Mouse (Mus musculus): ENCODE data around the gene Sox5. TPM values are rescaled to one million over a fixed set of nuclear protein-coding genes. Genes with fewer than 3 reads are reported as not detected.

Sox5 gene
- total and polyA plus RNA-seq, 3 experiments, result 0.08 to 0.47 (median 0.46) TPM

- Histone ChIP-seq H3K27ac (ENCODE audit: insufficient read depth, low read depth) (no peak overlapping the region), H3K36me3 (replicated peaks in 1 of 2; ENCODE audit: control insufficient read depth in 1 of 2, insufficient read depth in 1 of 2, low read length in 1 of 2) (no peaks in the 10 kb centered on the region), H3K4me3 (replicated peaks in 1 of 3; ENCODE audit: low read depth in 2 of 3, low read length in 2 of 3, poor library complexity in 1 of 3) (no peak overlapping the region), H3K4me2 (ENCODE audit: insufficient read depth, low read depth, poor library complexity, severe bottlenecking) (no peak overlapping the region), H3K9ac (ENCODE audit: insufficient read depth, low read depth) (no peak overlapping the region), H3K9me3 (replicated peaks; ENCODE audit: low read length) (no peaks in the 10 kb centered on the region), H3K4me1 (ENCODE audit: control insufficient read depth in 1 of 2, insufficient read depth in 2 of 2) (no peaks in the 10 kb centered on the region), H3K79me2 (replicated peaks; ENCODE audit: control insufficient read depth, extremely low read depth, insufficient read depth, poor library complexity, severe bottlenecking) (no peaks in the 10 kb centered on the region), H3K27me3 (replicated peaks) (no peaks in the 10 kb centered on the region)
- DNase-seq (ENCODE audit: extremely low read depth), result no peak
- TF ChIP-seq UBTF (IDR thresholded peaks at IDR 0.05; ENCODE audit: low read depth, low read length), result no peak
- no peak for TF ChIP-seq CTCF (conservative IDR thresholded peaks at IDR 0.05 in 1 of 2, IDR thresholded peaks at IDR 0.05 in 1 of 2; ENCODE audit: low read depth in 2 of 2, low read length in 2 of 2)
- TF ChIP-seq JUND (conservative IDR thresholded peaks at IDR 0.05; ENCODE audit: low read depth, low read length), result no peak
- in situ Hi-C loops (cut with MboI; ENCODE audit: low pct_ligation_motif_present, low pct_unique_long_range_greater_than_20kb, low sequenced_read_pairs) (no loop called here), dilution Hi-C loops (cut with MboI; ENCODE audit: extremely low pct_ligation_motif_present, extremely low pct_unique_long_range_greater_than_20kb, low sequenced_read_pairs) (no loop called here)
Observed at GRCm38 (mm10) chr6:144265752-144266151, 516.0 kb downstream of the Sox5 start.

- no peak overlapping the region for H3K4me3 ChIP-seq (replicated peaks in 1 of 3; ENCODE audit: low read depth in 2 of 3, low read length in 2 of 3, poor library complexity in 1 of 3)
- TF ChIP-seq POLR2AphosphoS2 (IDR thresholded peaks at IDR 0.05; ENCODE audit: low read depth, low read length), result no peak
- no peak for TF ChIP-seq EP300 (IDR thresholded peaks at IDR 0.05; ENCODE audit: low read length)
- no peak for TF ChIP-seq NRF1 (IDR thresholded peaks at IDR 0.05; ENCODE audit: low read depth, low read length)
- no peak for TF ChIP-seq NELFE (IDR thresholded peaks at IDR 0.05; ENCODE audit: low read depth, low read length)
- no peak for TF ChIP-seq GABPA (IDR thresholded peaks at IDR 0.05; ENCODE audit: insufficient replicate concordance, low read depth, low read length)
- no peak for TF ChIP-seq JUND (conservative IDR thresholded peaks at IDR 0.05; ENCODE audit: low read depth, low read length)
- TF ChIP-seq JUN (IDR thresholded peaks at IDR 0.05; ENCODE audit: insufficient read depth, low read depth, low read length), result no peak
- TF ChIP-seq MAZ (IDR thresholded peaks at IDR 0.05; ENCODE audit: low read depth, low read length), result no peak
- no peak for TF ChIP-seq MAX (IDR thresholded peaks at IDR 0.05; ENCODE audit: low read length)
- TF ChIP-seq IRF4 (IDR thresholded peaks at IDR 0.05; ENCODE audit: low read depth, low read length), result no peak
- in situ Hi-C loops (cut with MboI; ENCODE audit: low pct_ligation_motif_present, low pct_unique_long_range_greater_than_20kb, low sequenced_read_pairs) (no loop called here), dilution Hi-C loops (cut with MboI; ENCODE audit: extremely low pct_ligation_motif_present, extremely low pct_unique_long_range_greater_than_20kb, low sequenced_read_pairs) (no loop called here)
- no peak for DNase-seq (ENCODE audit: extremely low read depth)
- no peaks in the 10 kb centered on the region for H3K36me3 ChIP-seq (replicated peaks in 1 of 2; ENCODE audit: control insufficient read depth in 1 of 2, insufficient read depth in 1 of 2, low read length in 1 of 2)
- no peaks in the 10 kb centered on the region for H3K79me2 ChIP-seq (replicated peaks; ENCODE audit: control insufficient read depth, extremely low read depth, insufficient read depth, poor library complexity, severe bottlenecking)
- H3K9me3 ChIP-seq (replicated peaks; ENCODE audit: low read length), result no peaks in the 10 kb centered on the region
- no peaks in the 10 kb centered on the region for H3K27me3 ChIP-seq (replicated peaks)
- H3K27ac ChIP-seq (ENCODE audit: insufficient read depth, low read depth), result no peak overlapping the region
- H3K4me2 ChIP-seq (ENCODE audit: insufficient read depth, low read depth, poor library complexity, severe bottlenecking), result no peak overlapping the region
- no peak overlapping the region for H3K9ac ChIP-seq (ENCODE audit: insufficient read depth, low read depth)
- H3K4me1 ChIP-seq (ENCODE audit: control insufficient read depth in 1 of 2, insufficient read depth in 2 of 2), result no peaks in the 10 kb centered on the region
Observed at GRCm38 (mm10) chr6:144265004-144265403, 516.8 kb downstream of the Sox5 start.

- TF ChIP-seq ELF1 (IDR thresholded peaks at IDR 0.05; ENCODE audit: low read depth, low read length) (no peak), POLR2A (IDR thresholded peaks at IDR 0.05; ENCODE audit: low read depth, low read length) (no peak), ZNF384 (IDR thresholded peaks at IDR 0.05; ENCODE audit: low read depth, low read length) (no peak), IRF4 (IDR thresholded peaks at IDR 0.05; ENCODE audit: low read depth, low read length) (no peak), MEF2A (IDR thresholded peaks at IDR 0.05; ENCODE audit: borderline replicate concordance, low read depth, low read length) (no peak), SMC3 (IDR thresholded peaks at IDR 0.05; ENCODE audit: low read depth, low read length) (no peak), PAX5 (IDR thresholded peaks at IDR 0.05; ENCODE audit: low read length) (no peak), JUND (conservative IDR thresholded peaks at IDR 0.05; ENCODE audit: low read depth, low read length) (no peak), RCOR1 (conservative IDR thresholded peaks at IDR 0.05; ENCODE audit: low read depth, low read length) (no peak), E2F4 (IDR thresholded peaks at IDR 0.05; ENCODE audit: insufficient replicate concordance, low read depth, low read length) (no peak), NRF1 (IDR thresholded peaks at IDR 0.05; ENCODE audit: low read depth, low read length) (no peak), MXI1 (IDR thresholded peaks at IDR 0.05; ENCODE audit: low read depth, low read length) (no peak), HCFC1 (IDR thresholded peaks at IDR 0.05; ENCODE audit: low read depth, low read length) (no peak)
- DNase-seq (ENCODE audit: extremely low read depth), result no peak
- dilution Hi-C loops (cut with MboI; ENCODE audit: extremely low pct_ligation_motif_present, extremely low pct_unique_long_range_greater_than_20kb, low sequenced_read_pairs) (no loop called here), in situ Hi-C loops (cut with MboI; ENCODE audit: low pct_ligation_motif_present, low pct_unique_long_range_greater_than_20kb, low sequenced_read_pairs) (no loop called here)
- Histone ChIP-seq H3K4me3 (replicated peaks in 1 of 3; ENCODE audit: low read depth in 2 of 3, low read length in 2 of 3, poor library complexity in 1 of 3) (no peak overlapping the region), H3K27ac (ENCODE audit: insufficient read depth, low read depth) (no peak overlapping the region), H3K27me3 (replicated peaks) (no peaks in the 10 kb centered on the region), H3K9ac (ENCODE audit: insufficient read depth, low read depth) (no peak overlapping the region), H3K4me2 (ENCODE audit: insufficient read depth, low read depth, poor library complexity, severe bottlenecking) (no peak overlapping the region), H3K79me2 (replicated peaks; ENCODE audit: control insufficient read depth, extremely low read depth, insufficient read depth, poor library complexity, severe bottlenecking) (no peaks in the 10 kb centered on the region), H3K36me3 (replicated peaks in 1 of 2; ENCODE audit: control insufficient read depth in 1 of 2, insufficient read depth in 1 of 2, low read length in 1 of 2) (no peaks in the 10 kb centered on the region), H3K9me3 (replicated peaks; ENCODE audit: low read length) (no peaks in the 10 kb centered on the region), H3K4me1 (ENCODE audit: control insufficient read depth in 1 of 2, insufficient read depth in 2 of 2) (no peaks in the 10 kb centered on the region)
Observed at GRCm38 (mm10) chr6:144264320-144264915, 517.4 kb downstream of the Sox5 start.

All from CH12.LX (cell line).